ENCODE assay signal across 9 mouse cellular contexts in the genomic region with DNA sequence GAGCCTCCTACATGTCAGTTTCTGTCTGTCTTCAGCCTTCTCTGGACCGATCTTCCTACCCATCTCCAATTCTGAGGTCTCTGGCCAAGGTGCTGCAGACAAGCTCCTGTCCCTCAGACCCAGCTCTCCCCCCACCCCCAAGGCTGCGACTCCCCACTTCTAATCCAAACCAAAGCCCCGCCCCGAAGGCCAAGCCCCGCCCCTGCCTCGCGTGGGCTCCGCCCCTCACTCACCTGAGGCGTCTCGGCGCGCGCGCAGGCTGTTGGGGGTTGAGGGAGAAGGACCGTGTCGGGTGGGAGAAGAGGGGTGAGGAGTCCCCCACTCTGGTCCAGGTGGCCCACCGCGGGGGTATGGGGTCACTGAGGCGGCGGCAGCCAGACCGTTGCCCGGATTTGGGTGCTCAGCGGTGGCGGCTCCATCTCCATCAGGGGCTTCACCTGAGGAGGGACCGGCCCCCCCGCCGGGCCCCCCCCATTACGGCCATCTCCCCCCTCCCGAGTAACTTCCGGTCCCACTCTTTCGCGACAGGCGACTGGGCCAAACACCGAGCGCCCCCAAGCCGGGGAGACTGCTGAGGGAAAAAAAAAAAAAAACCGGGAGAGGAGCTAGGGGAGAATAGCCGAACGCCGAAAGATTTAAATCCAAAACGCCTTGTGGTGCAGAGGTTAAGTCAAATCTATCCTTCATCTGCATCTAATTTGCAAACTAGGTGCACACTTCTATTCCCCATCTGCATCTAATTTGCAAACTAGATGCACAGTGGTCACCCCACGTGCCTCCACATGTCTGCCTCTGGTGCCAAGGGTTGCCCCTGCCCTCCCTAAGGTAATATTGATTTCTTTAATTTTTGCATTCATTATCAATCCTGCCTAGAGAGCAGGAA. TPM values are rescaled to one million over a fixed set of nuclear protein-coding genes. Genes with fewer than 3 reads are reported as not detected.
A peak's percentile ranks its signal among the peaks of the same experiment; 100 is the strongest.
DNase-seq lines count a peak whose midpoint lies in the region; ATAC-seq and TF ChIP-seq lines count a peak whose summit lies in the region.
"Had no signal": no experiment of that assay in that cellular context is flagged by ENCODE, and none has a peak within 500 bp of the region (broad histone marks: within the 10 kb centered on the region; RNA-seq: fewer than 3 reads in every experiment).

No protein-coding gene starts in this region.

- WGBS in embryonic facial prominence, embryonic 13.5 days, result under 1% methylated on average over 42 of the region's 42 CpGs
- WGBS in thymus, adult 2 months, result 2% methylated on average over 42 of the region's 42 CpGs

- H3K27ac ChIP-seq in embryonic facial prominence, embryonic 13.5 days, result peak overlapping the region; percentile 96
- peak overlapping the region; percentile 94 for H3K27ac ChIP-seq in layer of hippocampus, adult 2 months
- H3K27ac ChIP-seq in thymus, adult 2 months (ENCODE audit: control insufficient read depth, insufficient read depth, low read length), result no peak overlapping the region

- peak overlapping the region; percentile 78 for H3K4me3 ChIP-seq in embryonic facial prominence, embryonic 13.5 days
- H3K4me3 ChIP-seq in layer of hippocampus, adult 2 months, result peak overlapping the region; percentile 83
- peak overlapping the region; percentile 46 for H3K4me3 ChIP-seq in thymus, adult 2 months (ENCODE audit: control insufficient read depth, insufficient read depth, low read length)

- no peaks in the 10 kb centered on the region for H3K27me3 ChIP-seq in embryonic facial prominence, embryonic 13.5 days
- no peaks in the 10 kb centered on the region for H3K27me3 ChIP-seq in thymus, adult 2 months (ENCODE audit: control insufficient read depth, insufficient read depth, low read length)
- H3K27me3 ChIP-seq: Patski had no signal

- peak; percentile 85 for DNase-seq in A20 (ENCODE audit: low read depth, low spot score)
- peak; percentile 61 for DNase-seq in adrenal gland, postnatal 25 days
- DNase-seq in heart, postnatal 14 days, result peak; percentile 21 to 23
- DNase-seq in layer of hippocampus, adult 2 months (ENCODE audit: low spot score in 2 of 2), result peak; percentile 56 to 67
- peak; percentile 64 to 80 for DNase-seq in lung, adult 18-20 months
- peak; percentile 32 for DNase-seq in ovary, adult 18-20 months (ENCODE audit: low spot score)
- peak; percentile 67 for DNase-seq in thymus, adult 2 months

- TF ChIP-seq POLR2A in thymus, adult 2 months (IDR thresholded peaks at IDR 0.05; ENCODE audit: control insufficient read depth, extremely low read depth, insufficient read depth, low read length, poor library complexity), result no peak

- peaks cover 9% of the 10 kb centered on the region for H3K36me3 ChIP-seq in embryonic facial prominence, embryonic 13.5 days
- H3K36me3 ChIP-seq in thymus, adult 2 months (ENCODE audit: control insufficient read depth, insufficient read depth, low read length), result no peaks in the 10 kb centered on the region; the same call in 1 of the 2 replicates

- H3K4me2 ChIP-seq in embryonic facial prominence, embryonic 13.5 days, result peak overlapping the region; percentile 68

- H3K4me1 ChIP-seq in embryonic facial prominence, embryonic 13.5 days, result peaks cover 25% of the 10 kb centered on the region
- peaks cover 5% of the 10 kb centered on the region for H3K4me1 ChIP-seq in thymus, adult 2 months (replicated peaks; ENCODE audit: control insufficient read depth, insufficient read depth, low read length)

- no peak for TF ChIP-seq CTCF in layer of hippocampus, adult 2 months (conservative IDR thresholded peaks at IDR 0.05)
- TF ChIP-seq CTCF in thymus, adult 2 months (IDR thresholded peaks at IDR 0.05; ENCODE audit: borderline replicate concordance, control insufficient read depth, extremely low read depth, insufficient read depth, low read length, poor library complexity), result no peak

- peak overlapping the region; percentile 83 for H3K9ac ChIP-seq in embryonic facial prominence, embryonic 13.5 days

- no peaks in the 10 kb centered on the region for H3K9me3 ChIP-seq in embryonic facial prominence, embryonic 13.5 days

- intact Hi-C loops in heart, postnatal 14 days (cut with DNase I), result no loop called here

- peak; percentile 72; the same call in 1 of the 2 replicates for ATAC-seq in embryonic facial prominence, embryonic 13.5 days (ENCODE audit: insufficient number of reproducible peaks, insufficient read depth, low FRiP score, low TSS enrichment, low read depth)
- ATAC-seq: Patski had no signal

RNA-seq across cellular contexts. Expression of a gene that starts 4.8 kb away (rescaled TPM):
- 18.8 and 21.1 TPM in 2 replicates for total RNA-seq in adrenal gland, postnatal 25 days (2021)
- 18.9 and 21.8 TPM in 2 replicates for polyA plus RNA-seq in embryonic facial prominence, embryonic 13.5 days (2015; fragmentation: Nextera tagmentation; extraction: Ambion mirVana)
- 10 to 100 TPM; 17.3 to 17.4 TPM for total RNA-seq in heart, postnatal 14 days (2021)
- 10 to 100 TPM; 12.5 to 12.6 TPM for total RNA-seq in layer of hippocampus, adult 2 months (2021)
- 19.1 and 21.3 TPM in 2 replicates for polyA plus RNA-seq in thymus, adult 2 months (2012; rRNA removed)

RNA-seq across cellular contexts. Expression of a gene that starts 23.2 kb away (rescaled TPM):
- 1.5 and 2.0 TPM in 2 replicates for total RNA-seq in adrenal gland, postnatal 25 days (2021)
- polyA plus RNA-seq in embryonic facial prominence, embryonic 13.5 days (2015; fragmentation: Nextera tagmentation; extraction: Ambion mirVana), result 5.3 and 5.5 TPM in 2 replicates
- total RNA-seq in heart, postnatal 14 days (2021), result 1 to 10 TPM; 1.3 to 1.5 TPM
- total RNA-seq in layer of hippocampus, adult 2 months (2021), result 10 to 100 TPM; 16.7 to 18.7 TPM
- polyA plus RNA-seq in thymus, adult 2 months (2012; rRNA removed), result 6.7 and 8.6 TPM in 2 replicates

RNA-seq across cellular contexts. Expression of a gene that starts 27.0 kb away (rescaled TPM):
- 106 and 124 TPM in 2 replicates for total RNA-seq in adrenal gland, postnatal 25 days (2021)
- polyA plus RNA-seq in embryonic facial prominence, embryonic 13.5 days (2015; fragmentation: Nextera tagmentation; extraction: Ambion mirVana), result 82.6 and 84.1 TPM in 2 replicates
- total RNA-seq in heart, postnatal 14 days (2021), result 10 to 100 TPM; 66.5 to 71.8 TPM
- 100 to 1,000 TPM; 126 to 134 TPM for total RNA-seq in layer of hippocampus, adult 2 months (2021)
- polyA plus RNA-seq in thymus, adult 2 months (2012; rRNA removed), result 73.8 and 86.1 TPM in 2 replicates

RNA-seq across cellular contexts. Expression of a gene that starts 35.0 kb away (rescaled TPM):
- total RNA-seq in adrenal gland, postnatal 25 days (2021), result 1.5 and 2.2 TPM in 2 replicates
- 8.2 and 8.3 TPM in 2 replicates for polyA plus RNA-seq in embryonic facial prominence, embryonic 13.5 days (2015; fragmentation: Nextera tagmentation; extraction: Ambion mirVana)
- total RNA-seq in heart, postnatal 14 days (2021), result under 1 TPM; 0.66 to 0.93 TPM
- under 1 TPM; 0.33 to 0.34 TPM for total RNA-seq in layer of hippocampus, adult 2 months (2021)
- polyA plus RNA-seq in thymus, adult 2 months (2012; rRNA removed), result 1.0 TPM in 2 replicates

RNA-seq across cellular contexts. Expression of a gene that starts 35.8 kb away (rescaled TPM):
- 27.4 and 29.0 TPM in 2 replicates for total RNA-seq in adrenal gland, postnatal 25 days (2021)
- 120 and 127 TPM in 2 replicates for polyA plus RNA-seq in embryonic facial prominence, embryonic 13.5 days (2015; fragmentation: Nextera tagmentation; extraction: Ambion mirVana)
- total RNA-seq in heart, postnatal 14 days (2021), result 10 to 100 TPM; 18.9 to 19.9 TPM
- total RNA-seq in layer of hippocampus, adult 2 months (2021), result 1 to 10 TPM; 2.0 to 3.0 TPM
- 87.6 and 100 TPM in 2 replicates for polyA plus RNA-seq in thymus, adult 2 months (2012; rRNA removed)

Comparison
In these comparisons a context has a peak if more than half of its experiments do, and no peak if none do; other contexts are left out.
1. DNase-seq: peak in every context shown above with its lines; median percentile 85 in A20; 72 in lung, adult 18-20 months; 67 in thymus, adult 2 months; 62 in layer of hippocampus, adult 2 months; 61 in adrenal gland, postnatal 25 days; 32 in ovary, adult 18-20 months; 22 in heart, postnatal 14 days.